Mouse (Mus musculus) yolk sac, embryonic 10.5 days (tissue): ENCODE results near the gene Cxcl14.

Experiments
- DNase-seq: peaks from one replicate; pipeline ENCODE4 v3.0.0-alpha.2; 2017; ENCODE audit warnings: low spot score

Gene Cxcl14

DNA sequence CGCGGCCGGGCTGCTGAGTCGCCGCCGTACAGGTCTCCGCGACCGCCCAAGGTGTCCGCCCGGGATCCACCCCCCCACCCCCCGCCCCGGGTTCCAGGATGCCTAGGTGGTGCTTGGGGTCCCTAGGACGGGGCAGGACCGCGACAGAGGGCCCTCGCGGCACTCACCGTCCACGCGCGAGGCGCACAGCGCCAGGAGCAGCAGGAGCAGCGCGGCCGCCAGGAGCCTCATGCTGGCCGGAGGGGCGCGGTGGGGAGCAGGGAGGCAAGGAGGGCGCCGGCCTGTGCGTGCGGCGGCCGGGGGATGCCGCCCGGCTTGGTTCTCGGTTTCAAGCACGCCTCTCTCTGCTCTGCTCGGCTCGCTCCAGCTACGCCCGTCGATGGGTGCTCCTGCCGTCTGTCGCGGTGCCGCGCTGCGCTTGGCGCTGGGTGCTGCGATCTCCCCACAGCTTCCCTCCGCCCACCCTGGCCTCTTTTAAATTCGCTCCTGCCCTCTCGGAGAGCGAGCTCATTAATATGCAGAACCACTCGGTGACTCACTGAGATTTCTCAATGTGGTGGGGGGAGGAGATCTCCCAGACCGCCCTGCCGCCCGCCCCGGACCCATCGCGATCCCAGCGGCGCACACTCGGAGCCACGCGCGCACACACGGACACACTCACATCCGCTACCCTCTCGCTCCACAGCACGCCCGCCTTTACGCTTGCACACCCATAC is at the start of gene Cxcl14:
Gene Cxcl14, minus strand, starts transcription at position 609 of the 716 bp plus-strand sequence.
- no peak for DNase-seq

- no peak for DNase-seq
Observed at GRCm38 (mm10) chr13:56344355-56344754, 48.0 kb upstream of the Cxcl14 start.

DNA sequence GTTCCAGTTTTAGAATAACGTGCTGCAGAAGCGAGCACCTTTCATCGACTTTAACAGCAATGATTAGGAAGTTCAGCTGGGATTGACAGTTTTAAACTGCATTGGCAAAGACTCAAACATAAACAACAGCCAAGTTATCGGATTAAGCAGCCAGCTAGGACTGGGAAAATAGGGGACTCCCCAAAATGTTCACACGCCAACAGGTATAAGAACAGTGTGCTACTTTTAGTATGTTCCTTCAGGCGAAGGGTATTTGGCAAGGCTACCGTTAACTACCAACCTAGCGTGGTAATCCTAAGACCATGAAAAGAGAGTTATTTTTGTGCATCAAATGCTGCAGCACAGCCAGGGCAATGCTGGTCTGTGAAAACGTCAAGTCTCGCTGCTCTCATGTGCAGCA is 46.1 kb upstream of the Cxcl14 start:
- DNase-seq: no peak

- DNase-seq: no peak
Observed at GRCm38 (mm10) chr13:56340513-56340912, 44.2 kb upstream of the Cxcl14 start.

- DNase-seq: no peak
Observed at GRCm38 (mm10) chr13:56339816-56340215, 43.5 kb upstream of the Cxcl14 start.

DNA sequence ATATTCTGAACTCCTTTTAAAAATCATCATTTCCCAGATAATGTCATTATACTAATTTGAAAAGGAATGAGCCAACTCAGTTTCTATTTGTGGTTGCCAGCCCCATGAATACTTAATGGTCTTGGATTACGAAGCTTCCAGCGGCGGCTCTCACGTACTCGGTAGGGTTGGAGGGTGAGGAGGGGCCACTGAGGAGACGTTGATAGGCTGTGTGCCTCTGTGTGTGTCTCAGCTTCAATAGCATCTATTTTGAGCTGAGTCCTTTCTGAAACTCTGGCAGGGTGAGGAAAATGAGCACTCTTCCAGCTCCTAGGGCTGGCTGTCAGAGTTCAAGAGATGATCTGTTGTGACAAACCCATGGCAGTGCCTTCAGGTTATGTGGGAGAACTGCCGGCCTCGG is 40.6 kb upstream of the Cxcl14 start:
- DNase-seq: no peak

DNA sequence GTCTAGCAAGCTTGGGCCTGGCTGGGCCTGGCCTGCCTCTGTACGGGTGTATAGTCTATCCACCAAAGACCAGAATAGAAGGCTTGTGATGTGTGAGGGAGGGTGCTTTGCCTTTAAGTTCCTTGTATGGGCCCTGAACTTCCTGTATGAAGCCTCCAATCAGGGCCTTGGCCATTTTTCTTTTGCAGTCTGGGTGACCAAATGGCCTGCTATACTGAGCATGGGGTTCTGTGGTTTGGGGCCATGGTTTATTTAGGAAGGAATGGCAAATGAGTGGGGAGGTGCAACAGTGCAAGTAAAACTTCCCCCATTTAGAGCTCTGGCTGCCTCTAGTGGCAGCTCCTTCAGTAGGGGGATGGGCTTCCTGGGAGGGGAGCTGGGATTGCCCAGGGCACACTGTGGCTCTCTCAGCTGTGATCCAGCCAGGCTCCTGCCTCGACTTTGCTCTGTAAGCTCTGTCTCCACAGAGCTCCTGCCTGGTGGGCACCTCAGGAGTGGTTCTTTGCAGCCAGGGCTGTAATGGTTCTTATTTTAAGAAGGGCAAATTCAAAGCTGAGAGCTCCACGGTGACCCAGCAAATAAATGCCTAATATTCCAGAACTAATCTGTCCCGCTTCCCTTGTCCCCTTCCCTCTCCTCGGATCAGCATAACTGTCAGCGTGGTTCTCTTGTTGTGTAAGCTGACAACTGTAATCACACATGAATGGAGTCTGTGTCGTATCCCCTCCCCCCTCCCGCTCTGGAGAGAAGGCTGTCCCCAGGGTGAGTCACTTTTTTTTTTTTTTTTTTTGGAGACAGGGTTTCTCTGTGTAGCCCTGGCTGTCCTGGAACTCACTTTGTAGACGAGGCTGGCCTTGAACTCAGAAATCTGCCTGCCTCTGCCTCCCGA is 38.7 kb upstream of the Cxcl14 start:
- no peak for DNase-seq

DNA sequence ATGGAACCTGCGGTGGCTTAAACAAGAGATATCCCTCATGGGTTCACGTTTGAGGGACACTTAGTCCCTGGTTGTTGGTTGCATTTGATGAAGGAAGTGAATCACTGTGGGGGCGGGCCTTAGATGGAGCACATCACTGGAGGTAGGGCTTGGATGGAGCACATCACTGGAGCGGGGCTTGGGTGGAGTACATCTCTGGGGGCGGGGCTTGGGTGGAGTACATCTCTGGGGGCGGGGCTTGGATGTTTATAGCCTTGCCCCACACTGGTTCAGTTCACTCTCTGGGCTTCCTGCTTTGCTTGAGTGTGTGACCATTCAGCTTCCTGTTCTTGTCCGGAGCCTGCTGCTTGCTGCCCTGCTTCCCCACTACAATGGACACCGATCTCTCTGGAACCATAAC is 37.9 kb upstream of the Cxcl14 start:
- no peak for DNase-seq

- DNase-seq: no peak
Observed at GRCm38 (mm10) chr13:56332356-56332755, 36.0 kb upstream of the Cxcl14 start.

GRCm38 (mm10) chr13:56330603-56331455 is 34.5 kb upstream of the Cxcl14 start:
- no peak for DNase-seq

DNA sequence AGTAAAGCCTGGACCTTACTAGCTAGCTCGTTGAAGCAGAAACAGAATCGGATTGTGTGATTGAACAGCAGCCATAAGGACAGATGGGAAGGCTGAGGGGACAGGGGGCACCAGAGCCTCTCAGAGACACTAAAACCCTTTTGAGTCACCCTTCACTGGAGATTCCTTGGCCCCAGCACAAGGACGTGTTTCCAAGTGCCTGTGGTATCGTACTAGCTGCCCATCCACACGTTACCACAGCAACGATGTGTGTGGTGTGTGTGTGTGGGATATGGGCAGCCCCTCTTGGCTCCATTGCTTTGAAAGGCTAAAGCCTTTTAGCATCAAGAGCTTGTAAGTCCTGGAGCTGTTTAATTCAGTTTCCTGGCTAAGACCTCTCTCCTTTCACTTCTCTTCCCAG is 33.4 kb upstream of the Cxcl14 start:
- DNase-seq: no peak

DNA sequence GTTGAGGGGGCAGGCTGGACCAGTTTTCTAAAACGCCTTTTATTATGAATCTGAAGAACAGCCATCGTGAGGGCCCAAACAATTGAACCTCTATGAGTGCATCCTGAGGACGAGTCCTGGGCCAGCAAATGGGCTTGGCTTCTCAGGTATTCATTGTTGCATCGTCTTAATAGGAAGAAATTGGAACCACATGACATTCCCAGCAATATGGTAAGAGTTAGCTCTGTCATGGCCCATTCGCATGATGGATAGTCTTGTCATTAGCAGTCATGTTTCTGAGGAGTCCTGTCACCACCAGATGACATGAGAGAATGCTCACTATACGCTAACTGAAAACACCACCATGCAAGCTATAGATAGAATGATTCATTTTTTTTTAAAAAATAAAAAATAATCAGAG is 32.8 kb upstream of the Cxcl14 start:
- no peak for DNase-seq

- no peak for DNase-seq
Observed at GRCm38 (mm10) chr13:56327779-56328178, 31.4 kb upstream of the Cxcl14 start.

DNA sequence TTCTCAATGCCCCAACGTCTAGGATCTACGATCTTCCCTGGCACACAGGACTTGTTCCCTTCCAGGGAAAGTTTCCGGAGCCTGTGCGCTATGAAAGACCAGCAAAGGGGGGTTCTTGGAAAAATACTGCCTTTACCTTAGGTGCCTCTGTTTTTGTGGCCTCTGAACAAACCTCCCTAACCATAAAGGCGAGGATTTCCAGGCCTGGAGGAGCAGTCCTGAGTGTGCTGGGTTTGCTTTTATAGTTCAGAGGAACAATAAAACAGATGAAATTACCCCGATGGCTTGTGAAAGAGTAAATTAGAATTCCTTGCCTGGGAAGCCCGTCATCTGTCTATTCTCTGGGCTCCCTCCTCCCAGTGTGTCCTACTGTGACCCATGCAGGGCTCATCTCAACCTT is 25.3 kb upstream of the Cxcl14 start:
- no peak for DNase-seq

DNA sequence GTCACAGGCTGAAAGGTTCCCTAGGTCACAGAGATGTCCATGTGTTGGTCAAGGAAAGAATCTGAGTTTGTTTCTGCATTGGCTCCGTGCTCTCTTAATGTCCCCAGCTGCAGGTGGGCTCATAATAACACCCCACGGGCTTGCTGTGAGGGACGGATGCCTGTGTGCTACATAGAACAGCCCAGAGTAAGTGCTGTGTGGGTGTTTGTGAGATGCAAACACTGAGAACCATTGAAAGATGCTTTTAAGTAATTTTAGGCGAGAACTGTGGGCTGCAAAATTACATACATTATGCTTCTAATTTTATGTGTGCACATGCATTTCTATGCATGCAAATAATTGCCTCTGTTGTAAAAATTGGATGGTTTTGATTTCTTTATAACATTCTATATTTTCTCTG is 20.6 kb upstream of the Cxcl14 start:
- no peak for DNase-seq

- no peak for DNase-seq
Observed at GRCm38 (mm10) chr13:56315201-56315600, 18.9 kb upstream of the Cxcl14 start.

GRCm38 (mm10) chr13:56305058-56305457 is 8.7 kb upstream of the Cxcl14 start:
- DNase-seq: no peak

DNA sequence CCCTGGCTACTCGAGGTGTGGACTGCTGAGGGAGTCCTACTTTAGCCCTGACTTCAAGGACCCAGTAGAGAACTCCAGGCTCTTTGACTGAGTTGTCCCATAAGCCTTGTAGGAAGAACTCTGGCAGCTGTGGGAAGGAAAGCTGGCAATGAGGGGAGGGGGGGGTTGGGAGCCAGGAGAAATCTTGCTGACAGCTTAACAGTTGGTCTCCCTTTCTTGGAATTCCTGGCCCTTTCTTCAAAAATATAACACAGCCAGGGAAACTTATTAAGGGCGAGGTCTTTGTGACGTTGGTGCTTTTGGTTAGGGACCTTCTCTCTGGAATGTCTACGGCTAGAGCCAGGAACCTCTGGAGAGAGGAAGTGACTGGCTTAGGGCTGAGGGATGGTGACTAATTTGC is 8.1 kb upstream of the Cxcl14 start:
- DNase-seq: no peak

GRCm38 (mm10) chr13:56299336-56299735 is 3.0 kb upstream of the Cxcl14 start:
- DNase-seq: no peak

- DNase-seq: no peak
Observed at GRCm38 (mm10) chr13:56296659-56297020, 289 bp upstream of the Cxcl14 start.

GRCm38 (mm10) chr13:56295586-56295942 is 787 bp downstream of the Cxcl14 start:
- no peak for DNase-seq

DNA sequence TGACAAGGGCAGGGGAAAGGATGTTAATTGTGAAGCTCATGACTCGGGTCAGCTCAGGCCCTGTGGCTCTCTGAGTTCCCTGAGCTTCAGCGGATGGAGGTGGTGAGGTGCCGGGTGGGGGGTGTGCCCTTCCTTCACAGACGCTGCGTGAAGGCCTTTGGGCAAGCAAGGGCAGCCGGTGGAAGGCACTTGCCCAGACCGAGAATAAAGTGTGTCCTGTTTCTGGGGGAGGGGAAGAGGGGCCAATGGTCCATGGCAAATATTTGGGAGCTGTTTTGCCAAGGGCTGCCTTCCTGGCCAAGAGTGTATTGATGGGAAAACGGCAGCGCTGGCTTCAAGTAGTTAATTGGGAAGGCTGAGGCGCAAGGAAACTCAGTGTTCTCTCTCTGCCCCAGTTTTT is 1.4 kb downstream of the Cxcl14 start:
- no peak for DNase-seq

GRCm38 (mm10) chr13:56289998-56290397 is 6.4 kb downstream of the Cxcl14 start:
- DNase-seq: no peak
